Mouse (Mus musculus): Measurements from ENCODE around the gene Thap12. TPM values are rescaled to one million over a fixed set of nuclear protein-coding genes. Genes with fewer than 3 reads are reported as not detected.

The Thap12 gene
- polyA plus RNA-seq, 1 experiment from 2014 or later = 55.9 TPM

GRCm38 (mm10) chr7:98703365-98703881, 520 bp downstream of the Thap12 start:
- no peaks in the 10 kb centered on the region for H3K9me3 ChIP-seq (ENCODE audit: control insufficient read depth, low read depth, low read length)
- no peaks in the 10 kb centered on the region for H3K27me3 ChIP-seq (ENCODE audit: control insufficient read depth, insufficient read depth, low read length)
- H3K9ac ChIP-seq (replicated peaks; ENCODE audit: low read depth, low read length) = peak overlapping the region; percentile 94
- H3K4me3 ChIP-seq (ENCODE audit: low read depth, low read length) = peak overlapping the region; percentile 95
- H3K27ac ChIP-seq (ENCODE audit: low read length) = peak overlapping the region; percentile 87
- H3K4me2 ChIP-seq (replicated peaks; ENCODE audit: low read depth, low read length) = peak overlapping the region; percentile 78
- no peaks in the 10 kb centered on the region for H3K36me3 ChIP-seq (ENCODE audit: control insufficient read depth, insufficient read depth, low read length)
- 0 out of 2 replicates have a peak, but pooled peaks have one; percentile 30 for ATAC-seq (ENCODE audit: insufficient number of reproducible peaks, insufficient read depth, low FRiP score, low read depth)
- WGBS = under 1% methylated on average over 38 of the region's 38 CpGs
- H3K4me1 ChIP-seq (ENCODE audit: control insufficient read depth, insufficient read depth, low read length) = peaks cover 10% of the 10 kb centered on the region; the same call in 1 of the 2 replicates

GRCm38 (mm10) chr7:98704276-98704675, 1.4 kb downstream of the Thap12 start:
- WGBS = 61% methylated on average over 5 of the region's 5 CpGs
- Histone ChIP-seq H3K4me3 (ENCODE audit: low read depth, low read length) (peak overlapping the region; percentile 95), H3K27me3 (ENCODE audit: control insufficient read depth, insufficient read depth, low read length) (no peaks in the 10 kb centered on the region), H3K9me3 (ENCODE audit: control insufficient read depth, low read depth, low read length) (no peaks in the 10 kb centered on the region), H3K4me2 (replicated peaks; ENCODE audit: low read depth, low read length) (peak overlapping the region; percentile 78), H3K36me3 (ENCODE audit: control insufficient read depth, insufficient read depth, low read length) (no peaks in the 10 kb centered on the region), H3K9ac (replicated peaks; ENCODE audit: low read depth, low read length) (peak overlapping the region; percentile 94), H3K4me1 (ENCODE audit: control insufficient read depth, insufficient read depth, low read length) (peaks cover 10% of the 10 kb centered on the region; the same call in 1 of the 2 replicates), H3K27ac (ENCODE audit: low read length) (no peak overlapping the region)
- no peak for ATAC-seq (ENCODE audit: insufficient number of reproducible peaks, insufficient read depth, low FRiP score, low read depth)

GRCm38 (mm10) chr7:98713661-98714060, 10.8 kb downstream of the Thap12 start:
- Histone ChIP-seq H3K9me3 (ENCODE audit: control insufficient read depth, low read depth, low read length) (no peaks in the 10 kb centered on the region), H3K27ac (ENCODE audit: low read length) (no peak overlapping the region), H3K4me1 (ENCODE audit: control insufficient read depth, insufficient read depth, low read length) (no peaks in the 10 kb centered on the region), H3K9ac (replicated peaks; ENCODE audit: low read depth, low read length) (no peak overlapping the region), H3K36me3 (ENCODE audit: control insufficient read depth, insufficient read depth, low read length) (peaks cover 62% of the 10 kb centered on the region; the same call in 1 of the 2 replicates), H3K4me2 (replicated peaks; ENCODE audit: low read depth, low read length) (no peak overlapping the region), H3K27me3 (ENCODE audit: control insufficient read depth, insufficient read depth, low read length) (no peaks in the 10 kb centered on the region), H3K4me3 (ENCODE audit: low read depth, low read length) (no peak overlapping the region)
- WGBS = 95% methylated on average over 3 of the region's 3 CpGs
- no peak for ATAC-seq (ENCODE audit: insufficient number of reproducible peaks, insufficient read depth, low FRiP score, low read depth)

GRCm38 (mm10) chr7:98717438-98717837, 14.5 kb downstream of the Thap12 start:
- Histone ChIP-seq H3K27ac (ENCODE audit: low read length) (no peak overlapping the region), H3K4me2 (replicated peaks; ENCODE audit: low read depth, low read length) (no peak overlapping the region), H3K9me3 (ENCODE audit: control insufficient read depth, low read depth, low read length) (no peaks in the 10 kb centered on the region), H3K4me3 (ENCODE audit: low read depth, low read length) (no peak overlapping the region), H3K9ac (replicated peaks; ENCODE audit: low read depth, low read length) (no peak overlapping the region), H3K4me1 (ENCODE audit: control insufficient read depth, insufficient read depth, low read length) (peaks cover 10% of the 10 kb centered on the region; the same call in 1 of the 2 replicates), H3K27me3 (ENCODE audit: control insufficient read depth, insufficient read depth, low read length) (no peaks in the 10 kb centered on the region), H3K36me3 (ENCODE audit: control insufficient read depth, insufficient read depth, low read length) (peaks cover 46% of the 10 kb centered on the region; the same call in 1 of the 2 replicates)
- 86% methylated on average over 3 of the region's 3 CpGs for WGBS
- no peak for ATAC-seq (ENCODE audit: insufficient number of reproducible peaks, insufficient read depth, low FRiP score, low read depth)

- 79% methylated on average over 3 of the region's 3 CpGs for WGBS
- Histone ChIP-seq H3K4me1 (ENCODE audit: control insufficient read depth, insufficient read depth, low read length) (peaks cover 13% of the 10 kb centered on the region), H3K4me2 (replicated peaks; ENCODE audit: low read depth, low read length) (no peak overlapping the region)
These were observed 16.9 kb downstream of the Thap12 start for GRCm38 (mm10) chr7:98719761-98720160.

GRCm38 (mm10) chr7:98720731-98721130, 17.8 kb downstream of the Thap12 start:
- Histone ChIP-seq H3K9me3 (ENCODE audit: control insufficient read depth, low read depth, low read length) (no peaks in the 10 kb centered on the region), H3K4me1 (ENCODE audit: control insufficient read depth, insufficient read depth, low read length) (peaks cover 13% of the 10 kb centered on the region), H3K27ac (ENCODE audit: low read length) (no peak overlapping the region), H3K36me3 (ENCODE audit: control insufficient read depth, insufficient read depth, low read length) (peaks cover 18% of the 10 kb centered on the region; the same call in 1 of the 2 replicates), H3K4me3 (ENCODE audit: low read depth, low read length) (no peak overlapping the region), H3K27me3 (ENCODE audit: control insufficient read depth, insufficient read depth, low read length) (no peaks in the 10 kb centered on the region), H3K4me2 (replicated peaks; ENCODE audit: low read depth, low read length) (no peak overlapping the region), H3K9ac (replicated peaks; ENCODE audit: low read depth, low read length) (no peak overlapping the region)
- no peak for ATAC-seq (ENCODE audit: insufficient number of reproducible peaks, insufficient read depth, low FRiP score, low read depth)
- WGBS = 54% methylated on average over 3 of the region's 3 CpGs

More at GRCm38 (mm10) chr7:98719761-98720160, 16.9 kb downstream of the Thap12 start:
- Histone ChIP-seq H3K27me3 (ENCODE audit: control insufficient read depth, insufficient read depth, low read length) (no peaks in the 10 kb centered on the region), H3K27ac (ENCODE audit: low read length) (no peak overlapping the region), H3K36me3 (ENCODE audit: control insufficient read depth, insufficient read depth, low read length) (peaks cover 28% of the 10 kb centered on the region; the same call in 1 of the 2 replicates), H3K4me3 (ENCODE audit: low read depth, low read length) (no peak overlapping the region), H3K9me3 (ENCODE audit: control insufficient read depth, low read depth, low read length) (no peaks in the 10 kb centered on the region), H3K9ac (replicated peaks; ENCODE audit: low read depth, low read length) (no peak overlapping the region)
- ATAC-seq (ENCODE audit: insufficient number of reproducible peaks, insufficient read depth, low FRiP score, low read depth) = no peak

DNA sequence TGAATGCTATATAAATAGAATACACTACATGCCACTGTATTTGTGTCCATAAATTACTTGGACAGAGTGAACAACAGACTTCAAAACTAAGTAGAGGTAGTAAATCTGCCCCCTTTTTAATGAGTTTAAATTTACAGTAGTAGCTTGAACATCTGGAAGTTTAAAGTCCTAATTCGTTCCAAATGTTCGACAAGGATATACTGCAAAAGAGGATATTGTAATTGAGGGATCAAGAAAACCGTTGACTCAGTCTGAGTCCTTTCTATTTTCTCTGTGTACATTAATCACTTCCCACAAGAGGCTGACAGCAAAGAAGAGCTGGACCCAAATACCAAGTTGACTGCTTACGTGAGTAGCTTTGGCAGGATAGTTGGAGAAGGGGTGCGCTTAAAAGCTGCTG, 18.3 kb downstream of the Thap12 start:
- no peak for ATAC-seq (ENCODE audit: insufficient number of reproducible peaks, insufficient read depth, low FRiP score, low read depth)
- Histone ChIP-seq H3K27me3 (ENCODE audit: control insufficient read depth, insufficient read depth, low read length) (no peaks in the 10 kb centered on the region), H3K9me3 (ENCODE audit: control insufficient read depth, low read depth, low read length) (no peaks in the 10 kb centered on the region), H3K9ac (replicated peaks; ENCODE audit: low read depth, low read length) (no peak overlapping the region), H3K36me3 (ENCODE audit: control insufficient read depth, insufficient read depth, low read length) (peaks cover 13% of the 10 kb centered on the region; the same call in 1 of the 2 replicates), H3K4me1 (ENCODE audit: control insufficient read depth, insufficient read depth, low read length) (peaks cover 13% of the 10 kb centered on the region), H3K27ac (ENCODE audit: low read length) (no peak overlapping the region), H3K4me2 (replicated peaks; ENCODE audit: low read depth, low read length) (no peak overlapping the region), H3K4me3 (ENCODE audit: low read depth, low read length) (no peak overlapping the region)
- WGBS = 27% methylated on average over 5 of the region's 5 CpGs

GRCm38 (mm10) chr7:98721623-98722022, 18.7 kb downstream of the Thap12 start:
- Histone ChIP-seq H3K27ac (ENCODE audit: low read length) (no peak overlapping the region), H3K9ac (replicated peaks; ENCODE audit: low read depth, low read length) (no peak overlapping the region), H3K27me3 (ENCODE audit: control insufficient read depth, insufficient read depth, low read length) (no peaks in the 10 kb centered on the region), H3K36me3 (ENCODE audit: control insufficient read depth, insufficient read depth, low read length) (peaks cover 10% of the 10 kb centered on the region; the same call in 1 of the 2 replicates), H3K4me2 (replicated peaks; ENCODE audit: low read depth, low read length) (no peak overlapping the region), H3K4me1 (ENCODE audit: control insufficient read depth, insufficient read depth, low read length) (peaks cover 13% of the 10 kb centered on the region), H3K4me3 (ENCODE audit: low read depth, low read length) (no peak overlapping the region), H3K9me3 (ENCODE audit: control insufficient read depth, low read depth, low read length) (no peaks in the 10 kb centered on the region)
- WGBS = 59% methylated on average over 6 of the region's 6 CpGs
- no peak for ATAC-seq (ENCODE audit: insufficient number of reproducible peaks, insufficient read depth, low FRiP score, low read depth)

All from stomach, embryonic 14.5 days (tissue).